Mouse (Mus musculus): ENCODE data around the gene Fignl1.

- TF ChIP-seq CTCF (IDR thresholded peaks at IDR 0.05) (no peak), POLR2A (IDR thresholded peaks at IDR 0.05; ENCODE audit: insufficient read depth, low read depth, low read length) (no peak), EP300 (IDR thresholded peaks at IDR 0.05; ENCODE audit: insufficient read depth, low read depth, low read length) (no peak)
Observed at GRCm38 (mm10) chr11:11824970-11825635, 16.3 kb upstream of the Fignl1 start.
